Mouse (Mus musculus): ENCODE measurements around the gene Cfdp1. TPM values are rescaled to one million over a fixed set of nuclear protein-coding genes. Genes with fewer than 3 reads are reported as not detected.

The Cfdp1 gene
- polyA plus RNA-seq (2012; rRNA removed): 1.6 and 2.8 TPM in 2 replicates

DNA sequence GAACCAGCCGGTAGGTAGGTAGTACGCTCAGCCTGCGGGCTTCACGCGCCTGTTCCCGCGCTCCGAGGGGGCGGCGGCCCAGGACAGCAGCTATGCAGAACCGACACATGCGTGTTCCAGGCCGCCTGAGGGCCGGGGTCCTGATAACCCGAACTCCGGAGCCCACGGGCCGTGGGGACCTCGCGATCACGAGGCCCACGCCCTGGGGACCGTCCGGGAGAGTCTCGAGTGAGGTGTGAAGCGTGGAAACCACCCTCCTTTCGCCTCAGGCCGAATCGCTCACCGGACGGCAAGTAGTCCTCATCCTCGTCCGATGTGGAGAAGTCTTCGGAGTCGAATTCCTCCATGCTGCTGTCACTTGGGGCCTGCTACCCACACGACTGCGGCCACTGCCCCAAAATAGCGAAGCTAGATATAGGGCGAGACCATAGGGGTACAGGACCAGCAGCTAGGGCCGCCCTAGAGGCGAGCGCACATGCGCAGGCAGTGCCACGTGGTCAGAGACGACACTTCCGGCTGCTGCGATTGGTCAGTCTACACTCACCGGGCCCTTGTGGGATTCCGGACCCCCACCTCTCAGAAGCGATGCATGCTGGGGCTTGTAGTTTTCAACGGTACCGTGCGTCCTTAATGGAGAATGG is at the start of gene Cfdp1:
Cfdp1 (minus strand) TSS at position 431 of the 641 bp plus-strand sequence.

DNA sequence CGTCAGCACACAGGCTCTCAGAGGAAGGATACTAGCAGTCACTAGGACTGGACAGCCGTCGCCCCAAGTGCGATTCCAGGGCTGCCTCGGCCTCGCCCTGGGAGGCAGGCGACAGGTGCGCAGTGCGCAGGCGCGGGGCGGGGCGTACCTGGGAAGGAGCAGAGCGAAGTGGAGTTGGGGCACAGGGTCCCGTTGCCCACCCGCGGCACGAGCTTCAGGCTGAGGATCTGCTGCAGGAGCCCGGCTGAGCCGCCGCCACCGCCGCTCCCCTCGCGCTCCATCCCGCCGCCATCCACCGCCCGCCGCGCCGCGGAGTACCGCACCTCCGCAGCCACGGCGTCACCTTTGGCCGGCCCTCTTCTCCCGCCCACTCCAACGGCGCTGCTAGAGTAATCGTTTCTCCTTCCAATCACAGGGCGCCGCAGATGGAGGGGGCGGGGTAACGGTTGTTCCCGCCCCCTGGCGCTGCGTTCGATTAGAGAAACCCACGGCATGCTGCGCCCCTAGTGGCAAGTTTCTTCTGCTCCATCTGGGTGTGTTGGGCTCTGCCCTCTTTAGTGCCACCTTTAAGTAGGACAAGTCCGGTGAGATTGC is 22.4 kb upstream of the Cfdp1 start, which contains the start of gene Tmem170:
Tmem170 (minus strand) TSS at position 396 of the 594 bp plus-strand sequence.

DNA sequence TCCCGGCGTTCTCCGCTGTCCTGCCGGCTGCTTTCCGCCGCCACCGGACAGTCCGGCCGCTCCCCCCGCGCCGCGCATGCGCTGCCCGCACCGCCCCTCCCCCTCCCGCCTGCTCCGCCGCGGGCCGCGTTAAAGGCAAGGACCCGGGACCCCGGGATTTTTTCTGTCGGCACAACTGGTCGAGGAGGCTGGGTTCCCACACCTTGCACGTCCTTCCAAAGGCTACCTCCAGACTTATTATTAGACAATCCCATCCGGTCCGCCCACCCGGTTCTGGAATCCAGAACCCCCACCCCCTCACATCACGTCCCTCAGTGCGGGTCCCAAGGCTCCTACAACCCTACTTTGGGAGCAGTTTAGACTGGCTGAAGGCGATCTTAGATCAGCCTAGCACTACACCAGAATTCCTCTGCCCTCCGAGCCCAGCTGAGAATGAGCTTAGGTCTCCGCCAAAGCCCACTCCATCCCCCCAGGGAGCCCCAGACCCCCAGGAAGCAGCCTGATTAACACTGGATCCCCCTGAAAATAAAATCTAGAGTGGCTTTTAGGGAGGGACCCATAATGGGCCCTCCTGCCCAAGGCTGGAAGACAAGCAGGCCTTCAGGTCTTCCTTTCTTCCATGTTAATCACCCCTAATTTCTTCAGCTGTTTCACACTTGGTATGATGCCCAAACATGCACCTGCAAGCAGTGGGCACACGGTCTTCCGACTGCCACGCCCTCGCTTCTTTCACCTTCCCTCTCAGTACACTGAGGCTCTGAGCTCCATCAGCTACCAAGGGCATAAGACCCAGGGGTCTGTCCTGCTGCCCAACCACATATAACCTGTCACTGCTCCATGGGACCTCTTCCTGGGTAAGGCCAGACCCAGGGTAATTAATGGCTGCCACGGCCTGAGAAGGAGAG is 110.0 kb downstream of the Cfdp1 start, which contains the start of gene Bcar1:
Bcar1 (minus strand) TSS at position 18 of the 905 bp plus-strand sequence.

Other genes starting within 250 kb of the Cfdp1 start
- gene Ldhd, start 223.9 kb downstream of the Cfdp1 start, polyA plus RNA-seq (2012; rRNA removed): 27.7 and 34.6 TPM in 2 replicates
- gene Zfp1, start 210.9 kb downstream of the Cfdp1 start, polyA plus RNA-seq (2012; rRNA removed): 6.8 and 6.9 TPM in 2 replicates
- gene Ctrb1, start 163.3 kb downstream of the Cfdp1 start, polyA plus RNA-seq (2012; rRNA removed): 4.6 and 15.5 TPM in 2 replicates
- gene Bcar1, start 110.5 kb downstream of the Cfdp1 start, polyA plus RNA-seq (2012; rRNA removed): 108 and 120 TPM in 2 replicates
- gene Tmem170, start 22.5 kb upstream of the Cfdp1 start, polyA plus RNA-seq (2012; rRNA removed): 3.1 and 3.2 TPM in 2 replicates
- 0.60 and 0.97 TPM in 2 replicates for gene Chst5, start 56.2 kb upstream of the Cfdp1 start, polyA plus RNA-seq (2012; rRNA removed)
- 13.9 and 16.6 TPM in 2 replicates for gene Tmem231, start 79.6 kb upstream of the Cfdp1 start, polyA plus RNA-seq (2012; rRNA removed)
- gene Gabarapl2, start 86.4 kb upstream of the Cfdp1 start, polyA plus RNA-seq (2012; rRNA removed): 7.7 and 18.7 TPM in 2 replicates
- 3.3 and 4.4 TPM in 2 replicates for gene Adat1, start 138.0 kb upstream of the Cfdp1 start, polyA plus RNA-seq (2012; rRNA removed)
- gene Kars, start 157.0 kb upstream of the Cfdp1 start, polyA plus RNA-seq (2012; rRNA removed): 49.8 and 61.8 TPM in 2 replicates
- gene Terf2ip, start 157.1 kb upstream of the Cfdp1 start, polyA plus RNA-seq (2012; rRNA removed): 17.7 and 21.8 TPM in 2 replicates
- gene Gm6793, start 160.7 kb upstream of the Cfdp1 start, polyA plus RNA-seq (2012; rRNA removed): not detected in 2 replicates